Mouse (Mus musculus): Measurements from ENCODE around the gene Pcgf1. TPM values are rescaled to one million over a fixed set of nuclear protein-coding genes. Genes with fewer than 3 reads are reported as not detected.
A peak's percentile ranks its signal among the peaks of the same experiment; 100 is the strongest.

Pcgf1 gene
- polyA plus RNA-seq, 1 experiment from 2014 or later = 25.1 TPM

DNA sequence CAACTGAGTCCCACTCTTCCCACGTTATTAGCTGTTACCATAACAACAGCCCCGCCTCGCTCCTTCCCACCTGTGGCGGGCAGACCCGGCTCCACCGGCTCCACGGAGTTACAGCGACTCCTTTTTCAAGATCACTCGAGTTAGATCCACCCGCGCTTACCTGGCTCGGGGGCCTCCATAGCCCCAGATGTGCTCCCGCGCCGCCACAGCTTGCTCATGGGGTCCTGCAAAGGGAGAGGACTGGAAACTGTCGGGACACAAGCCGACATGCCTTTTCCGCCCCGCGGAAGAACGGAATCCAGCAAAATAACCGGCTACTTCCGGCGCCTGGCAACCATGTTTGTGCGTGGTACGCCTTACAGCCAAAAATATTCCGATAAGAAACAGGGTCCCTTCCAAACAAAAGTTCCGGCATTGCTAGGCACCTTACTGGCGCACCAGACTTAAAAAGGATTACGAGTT lies 47.2 kb downstream of the Pcgf1 start:
- 0 out of 2 replicates have a peak, but pooled peaks have one; percentile 7 for ATAC-seq (ENCODE audit: insufficient read depth, low FRiP score)
- Histone ChIP-seq H3K4me1 (ENCODE audit: control insufficient read depth, insufficient read depth, low read length) (peaks cover 29% of the 10 kb centered on the region), H3K9ac (ENCODE audit: low read length) (peak overlapping the region; percentile 87), H3K4me2 (ENCODE audit: low read depth, low read length) (peak overlapping the region; percentile 85), H3K27me3 (ENCODE audit: control insufficient read depth, insufficient read depth, low read length) (no peaks in the 10 kb centered on the region), H3K36me3 (ENCODE audit: control insufficient read depth, insufficient read depth, low read length) (no peaks in the 10 kb centered on the region), H3K4me3 (replicated peaks; ENCODE audit: low read length) (peak overlapping the region; percentile 80), H3K9me3 (replicated peaks; ENCODE audit: control insufficient read depth, low read length) (no peaks in the 10 kb centered on the region), H3K27ac (ENCODE audit: low read length) (peak overlapping the region; percentile 62; the same call in 1 of the 2 replicates)
- WGBS = 0% methylated on average over 30 of the region's 30 CpGs

- Histone ChIP-seq H3K27ac (ENCODE audit: low read length) (peak within 1 kb of the TSS; percentile 62; the same call in 1 of the 2 replicates), H3K9me3 (replicated peaks; ENCODE audit: control insufficient read depth, low read length) (no peaks in the 10 kb centered on the region), H3K27me3 (ENCODE audit: control insufficient read depth, insufficient read depth, low read length) (no peaks in the 10 kb centered on the region), H3K4me1 (ENCODE audit: control insufficient read depth, insufficient read depth, low read length) (peaks cover 25% of the 10 kb centered on the region), H3K4me2 (ENCODE audit: low read depth, low read length) (peak within 1 kb of the TSS; percentile 85), H3K9ac (ENCODE audit: low read length) (peak within 1 kb of the TSS; percentile 87), H3K36me3 (ENCODE audit: control insufficient read depth, insufficient read depth, low read length) (no peaks in the 10 kb centered on the region), H3K4me3 (replicated peaks; ENCODE audit: low read length) (peak within 1 kb of the TSS; percentile 80)
- 20% methylated on average over 5 of the region's 5 CpGs for WGBS
- ATAC-seq (ENCODE audit: insufficient read depth, low FRiP score) = no peak
Observed at GRCm38 (mm10) chr6:83125331-83125730, 47.7 kb downstream of the Pcgf1 start, which contains the start of gene Ino80b. Gene Ino80b (minus strand): TSS chr6:83125431.

DNA sequence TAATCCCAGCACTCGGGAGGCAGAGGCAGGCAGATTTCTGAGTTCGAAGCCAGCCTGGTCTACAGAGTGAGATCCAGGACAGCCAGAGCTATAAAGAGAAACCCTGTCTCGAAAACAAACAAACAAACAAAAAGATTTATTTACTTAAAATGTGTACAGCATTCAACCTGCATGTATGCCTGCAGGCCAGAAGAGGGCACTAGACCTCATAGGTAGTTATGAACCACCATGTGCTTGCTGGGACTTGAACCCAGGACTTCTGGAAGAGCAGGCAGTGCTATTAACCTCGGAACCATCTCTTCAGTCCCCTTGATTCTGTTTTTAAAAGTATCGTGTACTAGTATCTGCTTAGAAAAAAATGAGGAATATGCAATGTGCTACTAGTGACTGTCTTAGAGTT lies 49.8 kb downstream of the Pcgf1 start:
- Histone ChIP-seq H3K36me3 (ENCODE audit: control insufficient read depth, insufficient read depth, low read length) (no peaks in the 10 kb centered on the region), H3K4me3 (replicated peaks; ENCODE audit: low read length) (no peak overlapping the region), H3K9ac (ENCODE audit: low read length) (no peak overlapping the region), H3K27me3 (ENCODE audit: control insufficient read depth, insufficient read depth, low read length) (no peaks in the 10 kb centered on the region), H3K4me2 (ENCODE audit: low read depth, low read length) (no peak overlapping the region), H3K4me1 (ENCODE audit: control insufficient read depth, insufficient read depth, low read length) (peaks cover 30% of the 10 kb centered on the region), H3K9me3 (replicated peaks; ENCODE audit: control insufficient read depth, low read length) (no peaks in the 10 kb centered on the region), H3K27ac (ENCODE audit: low read length) (no peak overlapping the region)
- no peak for ATAC-seq (ENCODE audit: insufficient read depth, low FRiP score)
- 94% methylated on average over 5 of the region's 5 CpGs for WGBS

MicroRNAs encoded within 50 kb of the gene (microRNA counts, 519-probe panel; counts per million panel counts)
- 1,655 counts per million, percentile 25 among the panel's probes with 10 or more counts for microRNA mmu-miR-3470a+mmu-miR-3470b

Small RNA genes within 50 kb of the gene (microRNA-seq; reads per million reads assigned to microRNA genes)
- gene Mir3470a (not detected), gene Mir7040 (not detected)

Other genes starting within 250 kb of the Pcgf1 start
- 1.4 and 1.5 TPM in 2 replicates for gene Sema4f, start 138.1 kb upstream of the Pcgf1 start, polyA plus RNA-seq (2015; fragmentation: Nextera tagmentation; extraction: Ambion mirVana)
- gene M1ap, start 131.0 kb upstream of the Pcgf1 start, polyA plus RNA-seq (2015; fragmentation: Nextera tagmentation; extraction: Ambion mirVana) = 0.26 and 1.0 TPM in 2 replicates
- gene Dok1, start 44.4 kb upstream of the Pcgf1 start, polyA plus RNA-seq (2015; fragmentation: Nextera tagmentation; extraction: Ambion mirVana) = 10.5 and 11.3 TPM in 2 replicates
- gene Loxl3, start 43.7 kb upstream of the Pcgf1 start, polyA plus RNA-seq (2015; fragmentation: Nextera tagmentation; extraction: Ambion mirVana) = 19.4 and 19.5 TPM in 2 replicates
- 228 and 235 TPM in 2 replicates for gene Aup1, start 23.3 kb upstream of the Pcgf1 start, polyA plus RNA-seq (2015; fragmentation: Nextera tagmentation; extraction: Ambion mirVana)
- gene Htra2, start 22.6 kb upstream of the Pcgf1 start, polyA plus RNA-seq (2015; fragmentation: Nextera tagmentation; extraction: Ambion mirVana) = 66.5 and 72.3 TPM in 2 replicates
- gene Dqx1, start 20.0 kb upstream of the Pcgf1 start, polyA plus RNA-seq (2015; fragmentation: Nextera tagmentation; extraction: Ambion mirVana) = 6.0 and 6.4 TPM in 2 replicates
- gene Tlx2, start 7.6 kb upstream of the Pcgf1 start, polyA plus RNA-seq (2015; fragmentation: Nextera tagmentation; extraction: Ambion mirVana) = 1.8 and 3.4 TPM in 2 replicates
- gene Lbx2, start 8.5 kb downstream of the Pcgf1 start, polyA plus RNA-seq (2015; fragmentation: Nextera tagmentation; extraction: Ambion mirVana) = 0.58 and 0.65 TPM in 2 replicates
- gene Ccdc142, start 23.7 kb downstream of the Pcgf1 start, polyA plus RNA-seq (2015; fragmentation: Nextera tagmentation; extraction: Ambion mirVana) = 1.2 and 1.5 TPM in 2 replicates
- gene Gm42688, start 23.7 kb downstream of the Pcgf1 start, polyA plus RNA-seq (2015; fragmentation: Nextera tagmentation; extraction: Ambion mirVana) = 1.8 TPM in 2 replicates
- 115 and 123 TPM in 2 replicates for gene Mrpl53, start 31.2 kb downstream of the Pcgf1 start, polyA plus RNA-seq (2015; fragmentation: Nextera tagmentation; extraction: Ambion mirVana)
- gene Mogs, start 37.6 kb downstream of the Pcgf1 start, polyA plus RNA-seq (2015; fragmentation: Nextera tagmentation; extraction: Ambion mirVana) = 8.3 TPM in 2 replicates
- 87.9 and 93.8 TPM in 2 replicates for gene Wbp1, start 43.7 kb downstream of the Pcgf1 start, polyA plus RNA-seq (2015; fragmentation: Nextera tagmentation; extraction: Ambion mirVana)
- 7.9 and 8.4 TPM in 2 replicates for gene Ino80b, start 47.6 kb downstream of the Pcgf1 start, polyA plus RNA-seq (2015; fragmentation: Nextera tagmentation; extraction: Ambion mirVana)
- gene Rtkn, start 57.6 kb downstream of the Pcgf1 start, polyA plus RNA-seq (2015; fragmentation: Nextera tagmentation; extraction: Ambion mirVana) = 39.7 and 42.8 TPM in 2 replicates
- 4.1 and 5.0 TPM in 2 replicates for gene Wdr54, start 78.5 kb downstream of the Pcgf1 start, polyA plus RNA-seq (2015; fragmentation: Nextera tagmentation; extraction: Ambion mirVana)
- 2.1 and 2.2 TPM in 2 replicates for gene 1700003E16Rik, start 78.5 kb downstream of the Pcgf1 start, polyA plus RNA-seq (2015; fragmentation: Nextera tagmentation; extraction: Ambion mirVana)
- 73.7 and 74.1 TPM in 2 replicates for gene Dctn1, start 88.1 kb downstream of the Pcgf1 start, polyA plus RNA-seq (2015; fragmentation: Nextera tagmentation; extraction: Ambion mirVana)
- 0.30 and 0.60 TPM in 2 replicates for gene Slc4a5, start 142.0 kb downstream of the Pcgf1 start, polyA plus RNA-seq (2015; fragmentation: Nextera tagmentation; extraction: Ambion mirVana)
- 29.6 and 35.2 TPM in 2 replicates for gene Mthfd2, start 248.0 kb downstream of the Pcgf1 start, polyA plus RNA-seq (2015; fragmentation: Nextera tagmentation; extraction: Ambion mirVana)
- 67.6 and 67.9 TPM in 2 replicates for gene Mob1a, start 248.1 kb downstream of the Pcgf1 start, polyA plus RNA-seq (2015; fragmentation: Nextera tagmentation; extraction: Ambion mirVana)

Data from stomach, embryonic 16.5 days (tissue).